Mouse (Mus musculus): Measurements from ENCODE around the gene Tmem262. TPM values are rescaled to one million over a fixed set of nuclear protein-coding genes. Genes with fewer than 3 reads are reported as not detected.

Gene Tmem262
- polyA plus RNA-seq, 1 experiment from 2014 or later, result not detected

DNA sequence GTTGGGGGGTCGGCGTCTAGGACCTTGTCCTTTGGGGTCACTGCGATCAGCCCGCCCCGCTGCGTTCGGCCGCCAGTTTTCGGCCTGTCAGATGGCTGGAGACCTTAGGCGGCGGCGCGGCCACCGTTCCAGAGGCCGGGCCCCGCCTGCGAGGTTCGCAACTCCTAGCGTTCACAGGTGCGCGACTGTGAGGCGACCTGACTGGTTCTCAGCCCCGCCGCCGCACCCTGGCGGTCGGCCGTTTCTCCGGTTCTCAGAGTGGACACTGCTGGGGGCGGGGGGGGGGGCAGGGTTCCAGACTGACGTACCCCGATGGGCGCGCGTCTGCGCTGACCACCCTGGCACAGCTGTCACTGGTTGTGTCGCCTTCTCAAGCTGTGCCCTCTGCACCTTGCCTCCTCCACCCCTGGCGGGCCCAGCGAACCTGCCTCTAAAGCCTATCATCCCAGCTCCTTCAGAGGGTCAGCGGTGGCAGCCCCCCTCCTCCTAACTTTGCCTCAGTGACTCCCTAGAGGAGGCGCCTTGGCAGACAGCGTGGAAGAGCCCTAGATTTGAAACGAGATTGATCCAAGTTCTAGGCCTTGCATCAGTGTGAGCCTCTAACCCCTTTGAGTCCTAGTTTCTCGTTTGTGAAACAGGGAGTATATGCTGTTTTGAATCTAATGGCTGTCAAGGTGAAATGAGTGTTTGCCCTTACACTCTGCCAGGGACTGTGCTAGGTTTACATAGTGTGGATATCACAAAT, 32.5 kb upstream of the Tmem262 start:
- H3K9ac ChIP-seq, result peak overlapping the region; percentile 95

DNA sequence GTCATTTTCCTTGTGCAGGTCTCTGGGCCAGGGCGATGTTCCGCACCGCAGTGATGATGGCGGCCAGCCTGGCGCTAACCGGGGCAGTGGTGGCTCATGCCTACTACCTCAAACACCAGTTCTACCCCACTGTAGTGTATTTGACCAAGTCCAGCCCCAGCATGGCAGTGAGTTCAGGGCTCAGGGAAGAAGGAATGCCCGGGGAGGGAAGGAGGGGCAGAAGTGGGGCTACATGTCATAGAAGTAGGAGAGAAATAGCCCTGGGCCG, 32.0 kb upstream of the Tmem262 start:
- Histone ChIP-seq H3K4me3 (peak overlapping the region; percentile 88), H3K4me2 (peak overlapping the region; percentile 99), H3K9me3 (no peaks in the 10 kb centered on the region), H3K4me1 (replicated peaks) (peaks cover 27% of the 10 kb centered on the region), H3K27me3 (no peaks in the 10 kb centered on the region), H3K27ac (replicated peaks) (no peak overlapping the region), H3K9ac (peak overlapping the region; percentile 95), H3K36me3 (peaks cover 49% of the 10 kb centered on the region)
- no peak for ATAC-seq (ENCODE audit: low read depth)
- 88% methylated on average over 8 of the region's 8 CpGs for WGBS

More for the DNA sequence above, 32.5 kb upstream of the Tmem262 start:
- H3K36me3 ChIP-seq, result peaks cover 44% of the 10 kb centered on the region
- H3K27ac ChIP-seq (replicated peaks), result peak overlapping the region; percentile 99
- H3K9me3 ChIP-seq, result no peaks in the 10 kb centered on the region
- H3K4me3 ChIP-seq, result peak overlapping the region; percentile 88
- H3K4me2 ChIP-seq, result peak overlapping the region; percentile 99
- H3K27me3 ChIP-seq, result no peaks in the 10 kb centered on the region
- peaks cover 29% of the 10 kb centered on the region for H3K4me1 ChIP-seq (replicated peaks)
- WGBS, result 2% methylated on average over 43 of the region's 44 CpGs
- peak; percentile 4; the same call in 1 of the 2 replicates for ATAC-seq (ENCODE audit: low read depth)

DNA sequence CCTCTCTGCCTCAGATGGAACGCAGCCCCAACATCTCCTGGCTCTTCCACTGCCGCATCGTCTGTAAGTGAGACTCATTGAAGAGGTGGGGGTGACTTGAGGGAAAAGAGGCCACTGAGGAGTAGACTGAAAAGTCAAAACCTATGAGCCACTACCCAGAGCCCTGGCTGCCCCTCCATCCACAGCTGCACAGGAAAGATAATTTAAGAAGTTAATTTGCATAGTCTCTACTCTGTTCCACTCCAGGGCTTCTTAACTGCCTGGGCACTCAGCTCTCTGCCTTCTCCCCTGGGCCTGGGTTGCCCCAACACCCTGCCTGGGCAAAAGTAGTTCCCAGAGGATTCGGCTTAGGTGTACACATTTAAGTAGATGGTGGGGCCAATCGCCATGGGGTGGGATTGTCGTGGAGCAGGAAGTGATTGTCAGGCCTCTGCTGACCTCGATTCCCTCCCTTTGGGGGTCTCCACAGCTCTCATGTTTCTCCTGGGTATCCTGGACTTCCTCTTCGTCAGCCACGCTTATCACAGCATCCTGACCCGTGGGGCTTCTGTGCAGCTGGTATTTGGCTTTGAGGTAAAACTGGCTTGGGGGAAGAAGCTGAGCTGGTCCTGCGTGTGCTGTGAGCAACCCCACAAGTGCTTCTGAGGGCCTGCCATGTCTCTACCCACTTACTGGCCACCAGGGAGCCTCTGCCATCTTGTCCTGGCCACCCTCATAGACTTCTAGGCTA, 31.0 kb upstream of the Tmem262 start:
- Histone ChIP-seq H3K27ac (replicated peaks) (no peak overlapping the region), H3K4me1 (replicated peaks) (peaks cover 27% of the 10 kb centered on the region), H3K4me2 (peak overlapping the region; percentile 99; the same call in 1 of the 2 replicates), H3K27me3 (no peaks in the 10 kb centered on the region), H3K4me3 (peak overlapping the region; percentile 88; the same call in 1 of the 2 replicates), H3K36me3 (peaks cover 59% of the 10 kb centered on the region), H3K9ac (no peak overlapping the region), H3K9me3 (no peaks in the 10 kb centered on the region)
- ATAC-seq (ENCODE audit: low read depth), result no peak
- 91% methylated on average over 11 of the region's 11 CpGs for WGBS

DNA sequence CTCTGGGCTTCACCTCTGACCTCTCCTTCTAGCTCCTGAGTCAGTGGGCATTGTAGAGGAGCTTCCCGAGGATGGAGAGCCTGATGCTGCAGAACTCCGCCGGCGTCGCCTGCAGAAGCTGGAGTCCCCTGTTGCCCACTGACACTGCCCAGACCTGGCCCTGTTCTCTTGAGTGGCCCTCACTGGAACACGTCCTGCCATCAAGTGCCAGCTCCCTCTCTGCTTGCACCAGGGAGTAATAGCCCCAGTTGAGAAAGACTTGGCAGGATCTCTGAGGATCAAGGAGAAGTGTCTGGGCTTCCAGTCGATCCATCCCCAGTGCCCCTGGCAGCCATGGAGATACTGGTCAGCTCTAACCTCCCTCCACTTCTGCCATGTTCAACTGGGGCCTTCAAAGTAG, 27.3 kb upstream of the Tmem262 start:
- no peak overlapping the region for H3K4me2 ChIP-seq
- H3K9me3 ChIP-seq, result no peaks in the 10 kb centered on the region
- H3K27me3 ChIP-seq, result no peaks in the 10 kb centered on the region
- no peak overlapping the region for H3K4me3 ChIP-seq
- 0 out of 2 replicates have a peak overlapping the region, but pooled peaks have one; percentile 22 for H3K9ac ChIP-seq
- WGBS, result 81% methylated on average over 7 of the region's 7 CpGs
- peaks cover 25% of the 10 kb centered on the region for H3K4me1 ChIP-seq (replicated peaks)
- no peak for ATAC-seq (ENCODE audit: low read depth)
- H3K36me3 ChIP-seq, result peaks cover 80% of the 10 kb centered on the region
- no peak overlapping the region for H3K27ac ChIP-seq (replicated peaks)

DNA sequence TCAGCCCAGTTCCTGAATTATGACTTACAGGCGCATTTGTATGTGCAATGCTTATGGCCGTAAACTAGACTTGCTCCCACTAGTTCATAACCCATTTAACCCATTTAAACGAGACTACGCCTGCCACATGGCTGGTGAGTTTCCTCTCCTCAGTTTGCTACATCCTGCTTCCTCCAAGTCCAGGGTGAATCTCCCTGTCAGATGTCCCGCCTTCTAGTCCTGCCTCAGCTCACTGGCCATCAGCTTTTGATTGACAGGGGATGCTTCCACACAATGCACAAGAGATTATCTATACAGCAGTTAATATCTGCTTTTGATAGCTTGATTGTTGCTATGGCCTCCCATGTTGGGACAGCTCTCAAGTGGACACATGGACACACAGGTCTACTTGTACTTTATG, 25.5 kb upstream of the Tmem262 start:
- ATAC-seq (ENCODE audit: low read depth), result no peak
- no peaks in the 10 kb centered on the region for H3K27me3 ChIP-seq
- peaks cover 72% of the 10 kb centered on the region for H3K36me3 ChIP-seq

DNA sequence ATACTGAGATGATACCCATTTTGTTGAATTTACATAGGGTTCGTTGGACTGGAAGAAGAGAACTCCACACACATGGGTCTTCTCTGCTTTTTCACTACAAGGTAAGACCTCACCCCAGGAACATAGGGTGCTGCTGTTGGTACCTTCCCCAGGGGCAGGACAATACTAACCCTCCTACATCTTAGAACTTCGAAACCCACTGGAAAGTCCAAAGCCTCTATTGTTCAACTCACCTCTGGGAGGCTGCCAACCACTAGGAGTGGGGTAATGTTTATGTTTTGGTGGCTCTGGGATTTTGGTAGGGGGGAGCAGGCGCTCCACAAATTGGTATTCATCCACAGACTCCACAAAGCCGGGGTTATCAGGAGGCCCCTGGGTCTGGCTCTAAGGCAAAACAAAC, 23.1 kb upstream of the Tmem262 start:
- Histone ChIP-seq H3K9me3 (no peaks in the 10 kb centered on the region), H3K4me2 (peak overlapping the region; percentile 87), H3K9ac (peak overlapping the region; percentile 96), H3K27ac (replicated peaks) (no peak overlapping the region), H3K36me3 (peaks cover 57% of the 10 kb centered on the region), H3K27me3 (no peaks in the 10 kb centered on the region), H3K4me3 (peak overlapping the region; percentile 92), H3K4me1 (replicated peaks) (peaks cover 29% of the 10 kb centered on the region)
- ATAC-seq (ENCODE audit: low read depth), result no peak
- WGBS, result 64% methylated on average over 4 of the region's 4 CpGs

More for the DNA sequence above, 25.5 kb upstream of the Tmem262 start:
- no peak overlapping the region for H3K9ac ChIP-seq
- H3K4me2 ChIP-seq, result no peak overlapping the region
- H3K4me1 ChIP-seq (replicated peaks), result peaks cover 21% of the 10 kb centered on the region
- no peak overlapping the region for H3K27ac ChIP-seq (replicated peaks)
- H3K4me3 ChIP-seq, result no peak overlapping the region
- WGBS, result 92% methylated on average over 5 of the region's 5 CpGs
- no peaks in the 10 kb centered on the region for H3K9me3 ChIP-seq

DNA sequence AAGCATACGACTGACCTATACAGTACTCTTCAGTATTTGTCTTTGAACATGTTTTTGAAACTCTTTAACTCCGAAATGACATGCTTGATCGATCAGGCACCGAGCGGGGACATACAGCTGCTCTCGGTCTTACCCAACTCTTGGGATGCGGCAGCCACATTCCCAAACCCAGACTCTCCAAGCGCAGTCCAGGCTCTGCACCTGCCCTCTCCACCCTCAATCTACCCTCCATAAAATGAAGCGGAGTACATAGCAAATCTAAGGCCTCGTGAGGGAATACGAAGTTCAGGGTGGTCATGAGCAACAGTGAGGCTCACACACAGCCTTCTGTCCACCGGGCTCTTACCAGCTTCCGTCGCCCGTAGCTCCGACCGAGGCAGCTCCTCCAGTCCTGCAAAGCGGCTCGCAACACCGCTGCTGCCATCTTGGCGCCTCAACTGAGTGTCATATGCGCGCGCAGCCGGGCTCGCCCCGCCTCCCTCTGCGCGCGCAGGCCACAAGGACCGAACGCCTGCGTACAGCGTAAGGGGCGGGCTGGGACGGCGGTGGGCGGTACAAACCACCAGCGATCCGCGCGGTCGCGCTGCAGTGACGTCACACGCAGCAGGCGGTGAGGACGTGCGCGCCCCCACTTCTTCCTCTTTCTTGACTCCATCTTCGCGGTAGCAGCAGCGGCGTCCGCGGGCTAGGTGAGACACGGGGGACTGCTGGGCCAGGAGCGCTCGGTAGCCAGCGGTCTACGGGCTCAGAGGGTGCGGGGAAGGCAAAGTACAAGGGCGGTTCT, 22.3 kb upstream of the Tmem262 start, which contains the start of the genes Mrpl49 and Fau:
Mrpl49 (minus strand) TSS at position 473 of the 784 bp plus-strand sequence.
Fau (plus strand) TSS at position 532 of the 784 bp plus-strand sequence.
- WGBS, result under 1% methylated on average over 62 of the region's 63 CpGs
- peak within 1 kb of the TSS; percentile 87 for H3K4me2 ChIP-seq

DNA sequence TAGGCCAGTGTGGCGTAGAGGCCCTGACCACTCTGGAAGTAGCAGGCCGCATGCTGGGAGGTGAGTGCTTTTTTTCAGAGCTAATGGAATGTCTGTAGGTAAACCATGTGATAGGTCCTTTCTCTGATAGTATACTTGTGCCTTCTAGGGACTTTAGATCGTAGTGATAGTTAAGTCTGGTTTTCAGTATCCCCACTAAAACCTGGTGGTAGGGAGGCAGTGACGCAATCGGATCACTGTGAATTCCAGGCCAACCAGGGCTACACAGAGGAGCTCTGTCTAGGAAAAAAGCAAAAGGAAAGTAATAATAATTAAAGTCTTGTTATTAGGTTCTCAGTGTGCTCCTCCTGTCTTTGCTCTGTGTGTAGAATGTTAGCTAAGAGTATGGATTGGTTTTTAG, 21.3 kb upstream of the Tmem262 start:
- H3K27ac ChIP-seq (replicated peaks), result peak overlapping the region; percentile 87; the same call in 1 of the 2 replicates
- peaks cover 43% of the 10 kb centered on the region for H3K36me3 ChIP-seq
- H3K4me2 ChIP-seq, result peak overlapping the region; percentile 86
- ATAC-seq (ENCODE audit: low read depth), result no peak
- H3K9ac ChIP-seq, result peak overlapping the region; percentile 96
- H3K9me3 ChIP-seq, result no peaks in the 10 kb centered on the region
- 32% methylated on average over 5 of the region's 5 CpGs for WGBS
- no peaks in the 10 kb centered on the region for H3K27me3 ChIP-seq
- H3K4me3 ChIP-seq, result peak overlapping the region; percentile 92
- H3K4me1 ChIP-seq (replicated peaks), result peaks cover 47% of the 10 kb centered on the region

More for the DNA sequence above, 22.3 kb upstream of the Tmem262 start, which contains the start of the genes Mrpl49 and Fau:
- Histone ChIP-seq H3K36me3 (peaks cover 49% of the 10 kb centered on the region), H3K9ac (peak within 1 kb of the TSS; percentile 96), H3K9me3 (no peaks in the 10 kb centered on the region), H3K4me1 (replicated peaks) (peaks cover 37% of the 10 kb centered on the region), H3K27ac (replicated peaks) (peak within 1 kb of the TSS; percentile 87), H3K4me3 (peak within 1 kb of the TSS; percentile 92), H3K27me3 (no peaks in the 10 kb centered on the region)
- peak; percentile 86 for ATAC-seq (ENCODE audit: low read depth)

DNA sequence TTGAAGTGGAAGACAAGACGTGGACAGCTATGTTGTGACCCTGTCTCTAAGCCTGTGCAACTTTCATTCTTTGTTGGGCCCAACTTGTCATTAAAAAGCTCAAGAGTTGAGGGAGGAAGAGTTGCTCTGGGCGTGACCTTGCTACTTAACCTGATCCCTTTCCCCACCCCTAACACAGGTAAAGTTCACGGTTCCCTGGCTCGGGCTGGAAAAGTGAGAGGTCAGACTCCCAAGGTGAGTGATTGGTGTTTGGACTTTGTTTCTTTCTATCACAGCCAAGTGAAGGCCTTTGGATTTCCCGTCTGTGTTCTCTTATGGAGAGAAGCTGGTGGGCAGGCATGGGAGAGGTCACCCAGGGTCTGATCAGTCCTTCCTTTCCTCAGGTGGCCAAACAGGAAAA, 20.9 kb upstream of the Tmem262 start:
- H3K4me3 ChIP-seq, result peak overlapping the region; percentile 92
- no peaks in the 10 kb centered on the region for H3K9me3 ChIP-seq
- 87% methylated on average over 5 of the region's 5 CpGs for WGBS
- H3K4me1 ChIP-seq (replicated peaks), result peaks cover 50% of the 10 kb centered on the region
- peaks cover 39% of the 10 kb centered on the region for H3K36me3 ChIP-seq
- no peak for ATAC-seq (ENCODE audit: low read depth)
- no peak overlapping the region for H3K27ac ChIP-seq (replicated peaks)
- H3K4me2 ChIP-seq, result peak overlapping the region; percentile 86
- H3K27me3 ChIP-seq, result no peaks in the 10 kb centered on the region
- peak overlapping the region; percentile 96; the same call in 1 of the 2 replicates for H3K9ac ChIP-seq

DNA sequence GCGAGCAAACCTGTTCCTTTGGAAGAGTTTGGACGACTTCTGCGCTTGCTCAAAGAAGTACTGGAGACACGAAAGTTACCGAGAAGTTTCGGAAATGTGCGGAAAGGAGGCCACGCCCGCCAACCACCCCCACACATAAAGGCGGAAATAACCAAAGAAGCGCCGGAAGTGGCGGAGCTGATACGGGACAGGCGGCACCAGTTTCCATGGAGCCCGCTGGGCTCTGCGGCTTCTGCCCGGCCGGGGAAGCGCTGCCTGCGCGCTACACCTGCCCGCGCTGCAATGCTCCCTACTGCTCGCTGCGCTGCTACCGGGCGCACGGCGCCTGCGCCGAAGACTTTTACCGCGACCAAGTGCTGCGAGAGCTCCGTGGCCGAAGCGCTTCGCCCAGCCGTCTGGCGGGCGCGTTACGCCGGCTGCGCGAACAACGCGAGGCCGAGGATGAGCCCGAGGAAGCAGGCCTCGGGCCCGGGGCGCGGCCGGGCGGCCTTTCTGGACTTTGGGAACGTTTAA, 18.8 kb upstream of the Tmem262 start, which contains the start of gene Znhit2:
Znhit2 (plus strand) TSS at position 172 of the 513 bp plus-strand sequence.
- Histone ChIP-seq H3K4me1 (replicated peaks) (peaks cover 55% of the 10 kb centered on the region), H3K9me3 (no peaks in the 10 kb centered on the region), H3K27ac (replicated peaks) (peak within 1 kb of the TSS; percentile 94), H3K36me3 (peaks cover 19% of the 10 kb centered on the region), H3K9ac (peak within 1 kb of the TSS; percentile 97), H3K4me3 (peak within 1 kb of the TSS; percentile 88), H3K27me3 (no peaks in the 10 kb centered on the region), H3K4me2 (peak within 1 kb of the TSS; percentile 100)
- WGBS, result under 1% methylated on average over 58 of the region's 58 CpGs
- ATAC-seq (ENCODE audit: low read depth), result peak; percentile 70

DNA sequence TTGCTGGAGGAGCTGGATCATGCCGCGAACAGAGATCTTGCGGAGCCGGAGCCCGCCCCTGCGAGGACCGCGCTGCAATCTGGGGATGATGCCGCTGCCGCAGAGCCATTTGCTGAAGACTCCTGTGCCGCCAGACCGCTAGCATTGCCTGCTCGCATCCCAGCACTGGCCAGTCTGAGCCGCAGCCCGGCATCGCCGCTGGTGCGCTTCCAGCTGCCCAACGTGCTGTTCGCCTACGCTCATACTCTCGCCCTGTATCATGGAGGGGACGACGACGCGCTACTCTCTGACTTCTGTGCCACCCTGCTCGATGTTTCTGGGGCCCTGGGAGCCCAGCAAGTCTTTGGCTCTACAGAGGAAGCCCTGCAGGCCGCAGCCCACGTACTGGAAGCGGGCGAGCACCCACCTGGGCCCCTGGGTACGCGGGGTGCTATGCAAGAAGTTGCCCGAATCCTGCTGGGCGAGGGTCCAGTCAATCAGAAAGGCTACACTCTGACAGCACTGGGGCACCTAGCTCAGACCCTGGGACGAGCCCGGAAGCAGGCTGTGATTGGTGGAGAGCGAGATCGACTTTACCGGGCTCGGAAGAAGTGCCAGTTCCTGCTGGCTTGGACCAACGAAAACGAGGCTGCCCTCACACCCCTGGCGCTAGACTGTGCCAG, 18.1 kb upstream of the Tmem262 start:
- ATAC-seq (ENCODE audit: low read depth), result peak; percentile 2; the same call in 1 of the 2 replicates
- peaks cover 19% of the 10 kb centered on the region for H3K36me3 ChIP-seq
- peaks cover 55% of the 10 kb centered on the region for H3K4me1 ChIP-seq (replicated peaks)
- 2% methylated on average over 44 of the region's 44 CpGs for WGBS
- H3K9me3 ChIP-seq, result no peaks in the 10 kb centered on the region
- H3K9ac ChIP-seq, result peak overlapping the region; percentile 97
- H3K27me3 ChIP-seq, result no peaks in the 10 kb centered on the region
- peak overlapping the region; percentile 100 for H3K4me2 ChIP-seq
- H3K27ac ChIP-seq (replicated peaks), result peak overlapping the region; percentile 94
- H3K4me3 ChIP-seq, result peak overlapping the region; percentile 88

All from neural tube, embryonic 13.5 days (tissue).